Mouse (Mus musculus) gonadal fat pad, adult 2 months (tissue): ENCODE measurements around the gene Fam186b. TPM values are rescaled to one million over a fixed set of nuclear protein-coding genes. Genes with fewer than 3 reads are reported as not detected.

Source experiments
- DNase-seq: peaks from one replicate; pipeline ENCODE4 v3.0.0-alpha.2; 2012; ENCODE audit warnings: low read depth
- polyA plus RNA-seq: library from polyadenylated mRNA; depleted of rRNA; stranded (reverse); fragments of >200 nt; gene quantifications from 2 replicates; pipeline ENCODE4 v1.2.3, GENCODE M21; 2012; rRNA removed

Gene Fam186b
- polyA plus RNA-seq, 1 experiment = 0.35 TPM

DNA sequence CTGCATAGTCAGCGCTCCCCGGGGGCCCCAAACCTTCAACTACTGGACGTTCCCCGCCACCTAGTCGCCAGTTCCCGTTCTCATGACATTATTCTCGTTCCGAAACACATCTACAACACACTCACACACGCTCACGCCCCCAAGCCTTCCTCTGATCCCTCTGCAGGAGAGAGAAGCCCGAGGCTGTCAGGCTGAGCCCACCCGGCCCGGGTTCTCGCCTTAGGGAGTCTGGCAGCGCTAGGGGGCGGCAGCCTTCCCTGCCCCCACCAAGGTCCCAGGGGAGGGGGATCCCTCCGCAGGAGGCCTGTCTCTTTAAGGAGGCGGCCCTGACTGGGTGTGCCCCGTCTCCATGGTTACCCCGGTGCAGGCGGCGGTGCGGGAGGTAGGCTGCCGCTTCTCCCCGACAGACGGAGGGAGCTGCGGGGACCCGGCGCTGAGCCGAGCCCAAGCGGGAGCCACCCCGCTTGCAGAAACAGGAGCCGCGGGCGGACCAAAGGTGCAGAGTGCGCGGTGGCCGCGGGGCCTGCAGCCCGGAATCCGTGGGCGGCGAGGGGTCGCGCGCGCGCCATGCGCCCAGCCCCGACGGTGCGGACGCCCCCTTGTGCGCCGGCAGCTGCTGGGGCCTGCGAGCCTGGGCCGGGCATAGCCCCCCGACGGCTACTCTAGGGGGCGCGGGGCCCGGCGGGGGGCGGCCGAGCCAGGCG is 71.3 kb downstream of the Fam186b start, which contains the start of gene Kcnh3:
Kcnh3 (plus strand) TSS at position 654 of the 704 bp plus-strand sequence.
- DNase-seq = no peak

DNA sequence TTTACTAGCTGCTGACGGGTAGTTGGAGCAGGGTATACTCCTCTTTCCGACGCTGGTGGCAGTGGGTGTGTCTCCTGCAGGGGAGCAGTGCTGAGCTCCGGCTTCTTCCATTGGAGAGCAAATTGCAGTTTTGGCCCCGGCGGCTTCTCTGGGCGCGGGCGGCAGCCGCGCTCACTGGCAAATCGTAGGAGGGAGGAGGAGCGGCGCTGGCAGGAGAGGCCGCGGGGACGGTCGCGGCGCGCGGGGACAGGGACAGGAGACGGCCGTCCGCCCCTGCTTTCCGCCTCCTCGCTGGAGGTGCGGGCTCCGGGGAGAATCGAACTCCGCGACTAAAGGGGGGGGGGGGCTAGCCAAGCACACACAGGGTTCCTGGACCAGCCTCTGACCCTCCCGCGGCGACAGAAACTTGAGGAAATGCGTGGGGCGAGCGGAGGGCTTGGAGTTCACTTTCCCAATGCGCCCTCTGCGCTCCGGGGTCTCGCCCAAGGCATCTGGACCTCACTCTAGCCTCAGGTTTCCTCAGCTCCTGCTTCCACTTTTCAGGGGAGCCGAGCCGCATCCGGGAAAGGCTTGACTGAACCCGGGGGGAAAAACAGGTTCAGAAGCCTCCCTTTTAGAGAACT is 72.0 kb downstream of the Fam186b start:
- DNase-seq = no peak

DNA sequence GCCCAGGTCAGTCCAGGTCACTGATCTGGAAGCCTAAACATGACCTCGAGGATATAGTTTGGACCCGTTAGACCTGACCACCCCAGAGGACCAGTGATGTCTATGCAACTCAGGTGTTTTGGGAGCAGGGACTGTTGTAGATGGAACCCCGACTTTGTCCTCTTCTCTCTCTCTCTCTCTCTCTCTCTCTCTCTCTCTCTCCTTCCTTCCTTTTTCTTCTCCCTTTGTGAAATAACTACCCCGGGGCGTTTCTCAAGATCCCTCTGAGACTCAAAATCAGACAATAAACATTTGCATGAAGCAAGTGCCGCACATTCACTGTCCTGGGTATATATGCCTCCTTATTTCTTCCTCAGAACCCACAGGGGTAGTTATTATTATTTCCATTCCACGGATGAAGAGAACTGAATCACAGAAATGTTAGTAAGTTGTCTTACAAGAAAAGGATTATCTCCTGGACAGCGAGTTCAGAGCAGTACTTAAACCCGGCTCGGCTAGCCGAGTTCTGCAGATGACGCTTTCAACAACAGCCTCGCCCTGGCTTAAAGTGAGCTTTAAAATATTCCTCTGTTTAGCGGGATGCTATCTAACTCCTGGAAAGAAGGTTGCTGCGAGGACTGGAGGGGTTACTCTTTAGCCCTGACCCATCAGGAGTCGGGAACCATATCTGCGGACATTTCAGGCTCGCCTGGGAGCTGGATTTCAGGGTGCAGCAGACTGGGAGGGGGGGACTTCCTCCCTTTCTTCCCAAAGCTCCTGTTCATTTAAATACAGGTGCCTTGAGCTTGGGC is 72.7 kb downstream of the Fam186b start:
- DNase-seq = no peak

DNA sequence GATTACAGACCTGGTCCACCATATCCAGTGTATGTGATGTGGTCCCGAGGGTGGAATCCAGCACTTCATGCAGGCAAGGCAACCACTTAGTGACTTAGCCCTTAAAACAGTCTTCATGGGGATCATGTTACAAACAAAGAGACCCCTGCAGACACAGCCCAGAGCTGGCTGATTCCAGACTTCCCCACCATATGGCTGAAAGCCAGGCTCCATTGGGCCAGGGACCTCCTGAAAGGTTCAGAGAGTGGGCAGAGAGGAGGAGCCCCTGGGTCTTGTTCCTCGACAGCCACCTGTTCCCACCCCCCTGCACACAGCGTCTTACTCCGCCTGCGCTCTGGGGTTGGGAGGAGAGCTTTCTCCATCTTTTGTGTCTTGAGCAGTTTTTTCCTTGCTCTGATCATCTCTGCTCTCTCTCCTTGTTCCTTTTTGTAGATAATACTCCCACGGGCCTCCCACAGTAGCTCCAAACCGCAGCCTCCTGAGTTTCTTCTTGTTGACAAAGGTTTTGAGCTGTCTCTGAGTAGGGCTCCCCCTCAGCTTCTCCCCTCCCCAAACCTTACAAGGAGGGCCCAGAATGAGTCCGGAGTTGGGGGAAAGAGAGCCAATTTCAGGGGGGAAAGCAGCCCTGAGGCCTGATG is 74.3 kb downstream of the Fam186b start:
- no peak for DNase-seq

Other genes starting within 250 kb of the Fam186b start
- gene Prph, start 240.7 kb downstream of the Fam186b start, polyA plus RNA-seq = 0.06 and 0.32 TPM in 2 replicates
- gene Troap, start 221.3 kb downstream of the Fam186b start, polyA plus RNA-seq = 2.3 and 3.0 TPM in 2 replicates
- 1.8 and 2.1 TPM in 2 replicates for gene C1ql4, start 208.1 kb downstream of the Fam186b start, polyA plus RNA-seq
- 5.8 and 7.6 TPM in 2 replicates for gene Dnajc22, start 202.7 kb downstream of the Fam186b start, polyA plus RNA-seq
- 14.7 and 15.2 TPM in 2 replicates for gene Spats2, start 170.0 kb downstream of the Fam186b start, polyA plus RNA-seq
- gene Kcnh3, start 71.0 kb downstream of the Fam186b start, polyA plus RNA-seq = 51.8 and 55.4 TPM in 2 replicates
- 69.8 and 80.5 TPM in 2 replicates for gene Mcrs1, start 43.9 kb downstream of the Fam186b start, polyA plus RNA-seq
- 70.0 and 72.1 TPM in 2 replicates for gene Prpf40b, start 801 bp downstream of the Fam186b start, polyA plus RNA-seq
- 30.6 and 31.4 TPM in 2 replicates for gene Fmnl3, start 74.6 kb upstream of the Fam186b start, polyA plus RNA-seq
- gene Tmbim6, start 97.0 kb upstream of the Fam186b start, polyA plus RNA-seq = 812 and 823 TPM in 2 replicates
- 5.0 and 5.7 TPM in 2 replicates for gene Nckap5l, start 161.9 kb upstream of the Fam186b start, polyA plus RNA-seq
- 6.0 and 6.3 TPM in 2 replicates for gene Bcdin3d, start 178.8 kb upstream of the Fam186b start, polyA plus RNA-seq
- 19.4 and 23.8 TPM in 2 replicates for gene Faim2, start 232.3 kb upstream of the Fam186b start, polyA plus RNA-seq